Mouse (Mus musculus) erythroblast, adult 5-6 weeks (primary cell): ENCODE results near the gene Rpusd4. TPM values are rescaled to one million over a fixed set of nuclear protein-coding genes. Genes with fewer than 3 reads are reported as not detected.

Experiments used
- total RNA-seq, 2 experiments: library from RNA; stranded (forward) in 1 of 2; stranded (reverse) in 1 of 2; fragments of 150-400 nt in 1 of 2; fragments of 200-764, 138-1000 nt in 1 of 2; gene quantifications; 2 replicates each; pipeline versions ENCODE4 v1.2.3 to v1.2.4; 2015 to 2017; ENCODE audit warnings: low replicate concordance in 2 of 2

Gene Rpusd4
- total RNA-seq, 2 experiments from 2014 or later: 0.77 to 9.4 TPM

Other genes starting within 250 kb of the Rpusd4 start
- gene St3gal4, start 148.6 kb upstream of the Rpusd4 start, total RNA-seq (2015; ENCODE audit: low replicate concordance): 8.6 and 18.6 TPM in 2 replicates
- 10.1 and 33.9 TPM in 2 replicates for gene St3gal4, start 148.6 kb upstream of the Rpusd4 start, total RNA-seq (2017; ENCODE audit: low replicate concordance)
- 6.1 and 7.5 TPM in 2 replicates for gene Dcps, start 91.8 kb upstream of the Rpusd4 start, total RNA-seq (2015; ENCODE audit: low replicate concordance)
- gene Dcps, start 91.8 kb upstream of the Rpusd4 start, total RNA-seq (2017; ENCODE audit: low replicate concordance): 7.4 and 8.3 TPM in 2 replicates
- gene Srpr, start 67.7 kb upstream of the Rpusd4 start, total RNA-seq (2015; ENCODE audit: low replicate concordance): 20.3 and 26.1 TPM in 2 replicates
- gene Srpr, start 67.7 kb upstream of the Rpusd4 start, total RNA-seq (2017; ENCODE audit: low replicate concordance): 14.6 and 25.5 TPM in 2 replicates
- 2.1 and 4.4 TPM in 2 replicates for gene Tirap, start 67.6 kb upstream of the Rpusd4 start, total RNA-seq (2015; ENCODE audit: low replicate concordance)
- gene Tirap, start 67.6 kb upstream of the Rpusd4 start, total RNA-seq (2017; ENCODE audit: low replicate concordance): 2.2 and 4.5 TPM in 2 replicates
- gene Foxred1, start 56.8 kb upstream of the Rpusd4 start, total RNA-seq (2015; ENCODE audit: low replicate concordance): 4.8 and 9.0 TPM in 2 replicates
- 7.3 and 10.7 TPM in 2 replicates for gene Foxred1, start 56.8 kb upstream of the Rpusd4 start, total RNA-seq (2017; ENCODE audit: low replicate concordance)
- 3.3 and 10.7 TPM in 2 replicates for gene Fam118b, start 60 bp upstream of the Rpusd4 start, total RNA-seq (2015; ENCODE audit: low replicate concordance)
- gene Fam118b, start 60 bp upstream of the Rpusd4 start, total RNA-seq (2017; ENCODE audit: low replicate concordance): 2.8 and 4.2 TPM in 2 replicates
- gene Cdon, start 153.3 kb downstream of the Rpusd4 start, total RNA-seq (2015; ENCODE audit: low replicate concordance): 0.58 TPM in 1 of 2 replicates, not detected in the other
- 0.09 TPM in 1 of 2 replicates, not detected in the other for gene Cdon, start 153.3 kb downstream of the Rpusd4 start, total RNA-seq (2017; ENCODE audit: low replicate concordance)